Mouse (Mus musculus): ENCODE data around the gene Tubb4b. TPM values are rescaled to one million over a fixed set of nuclear protein-coding genes. Genes with fewer than 3 reads are reported as not detected.

Tubb4b gene
- polyA plus RNA-seq, 1 experiment from 2014 or later = 298 TPM

DNA sequence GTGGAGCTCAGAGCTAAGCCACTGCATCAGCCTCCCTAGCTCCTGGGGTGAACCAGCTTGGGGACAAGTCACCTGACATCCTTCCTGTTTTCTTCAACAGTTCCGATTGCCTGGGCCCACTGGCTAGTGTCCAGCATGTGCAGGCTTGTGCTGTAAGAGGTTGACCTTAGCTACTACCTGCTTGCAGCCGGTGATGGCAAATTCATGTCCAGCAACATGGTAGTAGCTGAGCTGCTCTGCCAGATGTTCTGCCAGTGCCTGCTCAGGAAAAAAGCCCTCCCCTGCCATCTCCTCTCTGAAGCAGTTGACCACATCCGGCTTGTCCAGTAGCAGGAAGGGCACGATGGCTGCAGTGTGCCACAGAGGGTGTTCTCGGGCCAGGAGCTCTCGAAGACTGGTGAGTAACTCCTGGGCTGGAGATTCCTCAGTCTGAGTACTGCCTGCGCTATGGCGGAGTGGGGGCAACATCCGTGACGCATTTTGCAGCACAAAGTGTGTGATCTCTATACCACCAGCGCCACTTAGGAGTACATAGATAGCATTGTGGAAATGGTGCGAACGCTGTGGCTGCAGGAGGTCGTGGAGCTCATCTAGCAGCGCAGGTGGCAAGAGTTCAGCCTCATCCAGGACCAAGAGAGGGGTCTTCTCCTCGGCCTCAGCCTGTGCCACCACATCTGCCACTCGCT is 29.9 kb downstream of the Tubb4b start:
- ATAC-seq (no peak), DNase-seq (ENCODE audit: low read depth, low spot score) (no peak)
- H3K27me3 ChIP-seq = no peaks in the 10 kb centered on the region
- CTCF ChIA-PET = interaction anchor here (1.1 to 2.2 kb wide), 5 partner anchors 9 to 75 kb away, joined by 3 to 25 read pairs (median 6); partner anchors contain the start of gene Tubb4b
- no peak for TF ChIP-seq CTCF (IDR thresholded peaks at IDR 0.05)
- in situ Hi-C loops (cut with MboI; ENCODE audit: low pct_unique_long_range_greater_than_20kb) = no loop called here
- POLR2A ChIA-PET = interaction anchor here (1.1 to 1.7 kb wide), 2 partner anchors 31 to 33 kb away, joined by 3 to 4 read pairs; no protein-coding TSS in a partner anchor

DNA sequence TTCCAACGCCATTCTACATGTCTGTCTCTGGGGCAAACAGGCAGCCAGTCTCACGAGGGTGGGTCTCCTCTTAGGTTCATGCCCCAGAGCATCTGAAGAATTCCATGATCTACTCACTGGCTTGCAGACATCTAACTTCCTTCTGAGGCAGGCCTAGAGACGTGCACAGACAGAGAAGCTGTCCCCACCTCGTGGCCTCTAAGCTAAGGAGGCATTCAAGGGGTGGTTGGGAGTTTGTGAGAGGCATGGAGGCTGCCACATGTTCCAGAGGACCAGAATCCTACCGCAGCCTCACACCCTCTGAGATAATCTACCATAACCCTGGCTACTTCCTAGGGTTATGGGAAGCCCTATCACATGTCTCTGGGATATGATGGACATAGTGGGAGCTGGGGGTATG is 30.5 kb downstream of the Tubb4b start:
- no peaks in the 10 kb centered on the region for H3K27me3 ChIP-seq
- CTCF ChIA-PET = interaction anchor here (1.1 to 2.2 kb wide), 6 partner anchors 10 to 76 kb away, joined by 3 to 25 read pairs (median 5); partner anchors contain the start of genes Nelfb and Tubb4b
- no peak for TF ChIP-seq CTCF (IDR thresholded peaks at IDR 0.05)
- in situ Hi-C loops (cut with MboI; ENCODE audit: low pct_unique_long_range_greater_than_20kb) = no loop called here
- ATAC-seq (no peak), DNase-seq (ENCODE audit: low read depth, low spot score) (no peak)
- POLR2A ChIA-PET = interaction anchor here (1.1 to 1.7 kb wide), 2 partner anchors 30 to 34 kb away, joined by 3 to 4 read pairs; no protein-coding TSS in a partner anchor

DNA sequence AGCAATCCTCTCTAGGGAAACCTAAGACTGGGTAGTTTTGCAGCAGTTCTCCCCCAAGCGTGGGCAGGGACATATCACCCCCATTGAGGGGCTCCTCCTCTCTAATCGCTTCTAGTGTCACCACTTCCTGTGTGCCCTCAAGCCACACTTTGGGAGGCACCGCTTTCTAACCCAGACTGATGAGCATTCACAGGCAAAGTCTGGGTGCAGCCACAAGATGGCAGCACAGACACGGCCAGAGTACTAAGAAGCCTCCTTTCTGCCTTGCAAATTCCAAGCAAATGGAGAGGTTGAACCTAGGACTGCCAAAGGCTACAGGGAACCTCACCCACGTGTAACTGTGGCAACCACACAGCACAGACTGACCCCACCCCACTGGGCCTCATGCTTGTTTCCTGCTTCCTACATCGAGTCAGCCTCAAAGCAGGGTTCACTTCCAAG is 31.2 kb downstream of the Tubb4b start:
- no peaks in the 10 kb centered on the region for H3K27me3 ChIP-seq
- no peak for TF ChIP-seq CTCF (IDR thresholded peaks at IDR 0.05)
- POLR2A ChIA-PET = no interaction called here
- no peak for DNase-seq (ENCODE audit: low read depth, low spot score)
- in situ Hi-C loops (cut with MboI; ENCODE audit: low pct_unique_long_range_greater_than_20kb) = no loop called here
- CTCF ChIA-PET = interaction anchor here (1.1 to 2.2 kb wide), 6 partner anchors 10 to 77 kb away, joined by 3 to 25 read pairs (median 6); partner anchors contain the start of gene Nelfb
- peak; percentile 70 for ATAC-seq

DNA sequence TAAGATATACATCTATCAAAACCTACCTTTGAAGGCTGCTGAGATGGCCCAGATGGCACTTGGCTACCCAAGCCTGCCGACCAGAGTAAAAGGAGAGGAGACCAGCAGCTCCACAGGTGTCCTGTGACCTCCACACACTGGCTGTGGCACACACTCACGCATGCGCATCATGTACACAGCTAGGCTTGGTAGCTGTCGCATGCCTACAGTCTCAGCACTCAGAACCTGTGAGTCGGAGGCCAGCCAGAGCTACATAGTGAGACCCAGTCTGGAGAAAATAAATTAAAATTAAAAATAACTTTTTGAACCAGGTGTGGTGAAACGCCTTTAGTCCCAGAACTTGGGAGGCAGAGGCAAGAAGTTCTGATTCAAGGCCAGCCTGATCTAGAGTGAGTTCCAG is 36.7 kb downstream of the Tubb4b start:
- ATAC-seq (no peak), DNase-seq (ENCODE audit: low read depth, low spot score) (no peak)
- ChIA-PET POLR2A (no interaction called here), CTCF (interaction anchor here (1.1 to 1.5 kb wide), 2 partner anchors 9 to 41 kb away, joined by 3 to 5 read pairs; no protein-coding TSS in a partner anchor)
- H3K27me3 ChIP-seq = peaks cover 6% of the 10 kb centered on the region
- no peak for TF ChIP-seq CTCF (IDR thresholded peaks at IDR 0.05)
- in situ Hi-C loops (cut with MboI; ENCODE audit: low pct_unique_long_range_greater_than_20kb) = no loop called here

DNA sequence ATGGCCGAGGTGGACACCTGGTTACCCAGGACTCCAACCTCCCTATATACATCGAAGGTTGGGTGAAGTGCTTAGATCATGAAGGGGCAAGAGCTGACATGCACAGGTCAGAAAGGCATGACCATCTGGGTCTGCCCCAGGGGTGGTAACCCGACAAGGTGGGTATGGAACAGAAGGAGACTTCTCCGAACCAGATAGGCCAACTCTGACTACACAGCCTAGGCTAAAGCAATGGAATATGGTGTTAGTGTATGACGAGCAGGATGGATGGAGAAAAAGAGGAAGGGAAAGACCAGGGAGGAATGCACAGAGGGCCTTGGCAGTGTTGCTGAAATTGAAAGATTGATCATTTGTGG is 37.9 kb downstream of the Tubb4b start:
- peaks cover 19% of the 10 kb centered on the region for H3K27me3 ChIP-seq
- no peak for DNase-seq (ENCODE audit: low read depth, low spot score)
- ChIA-PET CTCF (no interaction called here), POLR2A (no interaction called here)
- TF ChIP-seq CTCF (IDR thresholded peaks at IDR 0.05) = no peak
- ATAC-seq = no peak
- in situ Hi-C loops (cut with MboI; ENCODE audit: low pct_unique_long_range_greater_than_20kb) = no loop called here

DNA sequence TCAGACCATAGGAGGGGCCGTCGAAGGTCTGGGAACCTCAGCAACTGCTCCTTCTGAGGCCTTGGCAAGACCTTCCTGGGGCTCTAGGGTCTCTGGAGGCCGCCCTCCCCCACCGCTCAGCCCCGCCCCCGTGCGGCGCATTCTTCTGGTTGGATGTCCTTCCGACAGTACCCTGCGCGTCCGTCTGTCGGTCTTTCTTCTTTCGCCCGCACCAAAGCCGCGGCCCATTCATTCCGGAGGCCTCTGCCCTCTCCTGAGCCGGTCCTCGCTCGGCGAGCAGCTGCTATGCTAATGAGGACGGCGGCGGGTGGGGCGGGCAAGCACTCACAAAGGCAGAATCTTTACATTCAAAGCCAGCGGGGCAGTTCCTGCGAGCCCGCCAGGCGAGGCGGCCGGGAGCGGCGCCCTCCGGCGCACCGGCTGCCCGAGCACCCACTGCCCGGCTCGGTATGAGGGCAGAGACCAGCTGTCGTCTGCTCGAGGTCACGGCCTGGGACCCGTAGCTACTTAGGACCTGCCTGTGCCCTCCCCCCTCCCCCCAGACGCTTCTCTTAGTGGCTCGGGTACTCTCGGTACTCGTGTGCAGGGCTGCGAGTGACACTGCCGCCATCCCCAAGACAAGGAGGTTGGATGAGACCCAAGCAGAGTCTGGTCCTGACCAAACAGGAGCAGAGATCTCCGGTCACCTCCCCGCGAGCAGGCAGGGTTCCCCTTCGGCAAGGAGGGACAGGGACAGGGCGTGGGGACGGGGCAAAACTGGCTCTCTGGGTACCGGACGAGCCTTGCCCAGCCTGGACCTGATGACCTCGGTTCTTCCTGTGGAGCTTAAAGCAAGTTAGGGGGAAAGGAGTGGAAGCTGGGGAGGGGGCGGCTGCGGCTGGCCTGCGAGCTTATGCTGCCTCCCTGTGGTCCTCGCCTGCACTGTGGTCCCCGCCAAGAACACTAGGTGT is 38.6 kb downstream of the Tubb4b start:
- POLR2A ChIA-PET = no interaction called here
- CTCF ChIA-PET = no interaction called here
- H3K27me3 ChIP-seq = peaks cover 25% of the 10 kb centered on the region
- no peak for TF ChIP-seq CTCF (IDR thresholded peaks at IDR 0.05)
- ATAC-seq = no peak
- in situ Hi-C loops (cut with MboI; ENCODE audit: low pct_unique_long_range_greater_than_20kb) = no loop called here
- DNase-seq (ENCODE audit: low read depth, low spot score) = no peak

DNA sequence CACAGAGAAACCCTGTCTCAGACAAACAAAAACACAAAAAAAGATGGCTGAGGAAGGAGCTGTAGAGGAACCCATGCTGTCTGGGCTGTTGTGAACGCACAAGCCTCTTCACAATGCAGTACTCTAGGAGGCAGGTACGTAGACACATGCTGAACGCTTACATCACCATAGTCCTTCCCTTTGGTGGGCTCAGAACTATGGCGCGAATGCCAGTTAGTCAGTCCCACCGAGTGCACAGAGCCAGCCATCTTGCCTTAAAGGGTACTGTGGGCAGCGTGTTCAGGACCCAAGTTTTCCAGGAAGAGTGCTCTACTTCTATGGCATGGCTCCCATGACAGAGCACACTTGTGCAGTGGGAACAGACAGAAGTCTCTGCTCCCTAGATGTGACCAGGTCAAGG is 40.0 kb downstream of the Tubb4b start:
- ChIA-PET CTCF (no interaction called here), POLR2A (no interaction called here)
- no peak for DNase-seq (ENCODE audit: low read depth, low spot score)
- TF ChIP-seq CTCF (IDR thresholded peaks at IDR 0.05) = no peak
- no peak for ATAC-seq
- H3K27me3 ChIP-seq = peaks cover 37% of the 10 kb centered on the region
- in situ Hi-C loops (cut with MboI; ENCODE audit: low pct_unique_long_range_greater_than_20kb) = no loop called here

DNA sequence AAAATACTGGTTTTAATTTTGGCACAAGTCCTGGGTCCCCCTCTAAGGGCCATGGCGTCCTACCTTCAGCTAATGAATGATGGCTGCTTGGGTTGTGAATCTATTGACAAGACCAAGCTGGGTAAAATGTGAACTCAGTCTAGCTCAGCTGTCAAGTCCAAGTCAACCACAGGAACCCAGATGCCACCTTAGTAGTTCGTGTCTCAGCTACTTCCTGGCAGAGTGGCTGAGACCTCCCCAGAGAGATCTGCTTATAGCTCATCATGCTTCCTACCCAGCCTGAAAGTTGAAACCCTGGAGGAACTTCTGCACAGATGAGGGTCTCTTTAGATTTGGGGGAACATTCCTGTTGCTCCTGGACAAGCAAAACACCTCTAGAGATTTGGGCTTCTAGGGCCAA is 41.2 kb downstream of the Tubb4b start:
- CTCF ChIA-PET = interaction anchor here (1.0 kb wide), 1 partner anchor 45 kb away, joined by 3 read pairs; no protein-coding TSS in a partner anchor
- POLR2A ChIA-PET = no interaction called here
- in situ Hi-C loops (cut with MboI; ENCODE audit: low pct_unique_long_range_greater_than_20kb) = no loop called here
- H3K27me3 ChIP-seq = peaks cover 42% of the 10 kb centered on the region
- TF ChIP-seq CTCF (IDR thresholded peaks at IDR 0.05) = no peak
- no peak for ATAC-seq
- DNase-seq (ENCODE audit: low read depth, low spot score) = no peak

DNA sequence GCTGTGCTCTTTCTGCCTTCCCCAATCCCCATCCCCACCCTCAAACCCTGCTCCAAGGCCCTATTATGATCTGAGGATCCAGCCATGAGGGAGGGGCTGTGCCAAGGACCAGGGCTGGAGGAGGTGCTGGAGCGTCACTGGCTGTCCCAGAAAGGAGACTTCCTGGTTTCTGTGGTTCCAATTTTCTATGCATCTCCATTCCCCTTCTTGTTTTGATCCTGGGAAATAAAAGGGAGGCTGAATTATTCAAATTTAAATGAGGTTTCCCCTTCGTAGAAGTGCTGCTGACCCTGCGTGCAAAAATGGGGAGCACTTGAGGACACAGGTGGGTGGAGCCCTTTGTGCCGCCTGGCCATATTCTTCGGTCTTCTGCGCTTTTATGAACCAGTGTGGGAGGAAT is 41.8 kb downstream of the Tubb4b start:
- ATAC-seq = no peak
- no peak for DNase-seq (ENCODE audit: low read depth, low spot score)
- TF ChIP-seq CTCF (IDR thresholded peaks at IDR 0.05) = no peak
- in situ Hi-C loops (cut with MboI; ENCODE audit: low pct_unique_long_range_greater_than_20kb) = no loop called here
- peaks cover 42% of the 10 kb centered on the region for H3K27me3 ChIP-seq
- ChIA-PET POLR2A (no interaction called here), CTCF (no interaction called here)

DNA sequence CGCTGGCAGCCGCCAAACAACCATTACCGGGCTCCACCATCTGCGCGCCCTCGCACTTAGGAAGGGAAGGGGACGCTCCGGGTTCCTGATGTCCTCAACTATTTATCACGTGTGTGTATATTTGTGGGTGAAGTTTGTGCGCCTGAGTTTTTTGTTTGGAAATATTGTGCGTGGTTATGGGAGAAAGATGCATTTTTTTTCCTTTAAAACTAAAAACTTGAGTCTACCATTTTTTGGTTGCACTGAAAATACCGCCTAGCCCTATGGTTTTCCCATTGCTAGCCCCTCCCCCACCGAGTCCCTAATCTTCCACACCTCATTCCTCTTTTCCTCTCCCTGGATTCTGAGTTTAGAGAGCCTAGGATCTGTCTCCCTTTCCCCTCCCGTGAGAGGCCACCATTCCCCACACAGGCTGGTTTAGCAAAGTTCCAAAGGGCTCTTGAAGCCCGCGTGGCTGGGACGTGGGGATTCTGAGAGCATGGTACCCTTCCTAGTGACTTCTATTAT is 42.6 kb downstream of the Tubb4b start:
- no peak for ATAC-seq
- TF ChIP-seq CTCF (IDR thresholded peaks at IDR 0.05) = no peak
- no peak for DNase-seq (ENCODE audit: low read depth, low spot score)
- H3K27me3 ChIP-seq = peaks cover 42% of the 10 kb centered on the region
- POLR2A ChIA-PET = no interaction called here
- CTCF ChIA-PET = no interaction called here
- in situ Hi-C loops (cut with MboI; ENCODE audit: low pct_unique_long_range_greater_than_20kb) = no loop called here
